Mouse (Mus musculus) stomach, postnatal 0 days (tissue): ENCODE results near the gene Plekhg3.

Source experiments
- CTCF ChIP-seq: IDR thresholded peaks from 2 replicates; pipeline ENCODE4 v1.5.1; 2016; ENCODE audit warnings: antibody characterized with exemption, low read depth, mild to moderate bottlenecking, moderate library complexity
- EP300 ChIP-seq: optimal IDR thresholded peaks from 2 replicates; pipeline ENCODE3; 2016; ENCODE audit warnings: antibody characterized with exemption

DNA sequence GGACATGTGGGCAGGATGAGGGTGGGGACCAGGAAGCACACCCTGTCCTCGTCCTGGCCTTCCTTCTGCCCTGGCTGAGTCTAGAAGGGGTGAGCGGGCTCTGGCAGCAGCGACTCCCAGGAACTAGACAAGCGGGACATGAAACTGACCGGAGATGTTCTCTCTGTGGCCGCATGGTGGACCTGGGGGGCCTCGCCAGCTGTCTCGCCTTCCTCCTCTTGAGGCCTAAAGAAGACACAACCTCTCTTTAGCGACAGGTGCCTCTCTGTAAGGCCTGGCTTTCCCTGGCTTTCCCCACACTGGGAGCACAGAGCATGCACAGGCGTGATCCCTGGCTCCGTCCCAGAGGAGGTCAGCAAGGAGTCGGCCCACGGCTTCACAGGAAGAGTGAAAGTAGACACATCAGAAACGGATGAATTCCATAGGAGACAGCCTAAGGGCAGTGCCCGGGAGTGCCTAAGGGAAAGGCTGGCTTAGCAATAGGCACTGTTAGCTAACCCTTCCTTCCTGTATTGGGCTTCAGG is 66.9 kb downstream of the Plekhg3 start:
- no peak for TF ChIP-seq EP300
- TF ChIP-seq CTCF = no peak
